ENCODE assay signal across 9 mouse cellular contexts in genomic region chr9:37402501-37402900, GRCm38 (mm10). TPM values are rescaled to one million over a fixed set of nuclear protein-coding genes. Genes with fewer than 3 reads are reported as not detected.
DNase-seq lines count a peak whose midpoint lies in the region; ATAC-seq lines count a peak whose summit lies in the region.
"Had no signal": no experiment of that assay in that cellular context is flagged by ENCODE, and none has a peak within 500 bp of the region (broad histone marks: within the 10 kb centered on the region; RNA-seq: fewer than 3 reads in every experiment).

No protein-coding gene starts in this region.

- peaks cover 12% of the 10 kb centered on the region for H3K27me3 ChIP-seq in heart, embryonic 12.5 days (replicated peaks)
- H3K27me3 ChIP-seq in liver, embryonic 11.5 days (replicated peaks; ENCODE audit: control insufficient read depth, insufficient read depth, low read length), result no peaks in the 10 kb centered on the region; the same call in 1 of the 2 replicates
- H3K27me3 ChIP-seq in liver, embryonic 12.5 days (replicated peaks), result peaks cover 7% of the 10 kb centered on the region; the same call in 1 of the 2 replicates
- H3K27me3 ChIP-seq in embryonic facial prominence, embryonic 12.5 days, result peaks cover 5% of the 10 kb centered on the region; the same call in 1 of the 2 replicates
- H3K27me3 ChIP-seq in limb, embryonic 15.5 days, result peaks cover 13% of the 10 kb centered on the region; the same call in 1 of the 2 replicates

- H3K27ac ChIP-seq in heart, embryonic 12.5 days (ENCODE audit: poor library complexity, severe bottlenecking), result no peak overlapping the region
- no peak overlapping the region for H3K27ac ChIP-seq in liver, embryonic 11.5 days (ENCODE audit: low read depth, low read length)
- no peak overlapping the region for H3K27ac ChIP-seq in liver, embryonic 12.5 days
- no peak overlapping the region for H3K27ac ChIP-seq in embryonic facial prominence, embryonic 12.5 days
- H3K27ac ChIP-seq in limb, embryonic 15.5 days, result no peak overlapping the region

- no peaks in the 10 kb centered on the region for H3K9me3 ChIP-seq in heart, embryonic 12.5 days (replicated peaks)
- H3K9me3 ChIP-seq in liver, embryonic 11.5 days (ENCODE audit: control insufficient read depth, low read length), result no peaks in the 10 kb centered on the region
- H3K9me3 ChIP-seq in liver, embryonic 12.5 days (replicated peaks), result no peaks in the 10 kb centered on the region
- H3K9me3 ChIP-seq in embryonic facial prominence, embryonic 12.5 days, result no peaks in the 10 kb centered on the region
- H3K9me3 ChIP-seq in limb, embryonic 15.5 days, result no peaks in the 10 kb centered on the region

- peaks cover 6% of the 10 kb centered on the region; the same call in 1 of the 2 replicates for H3K4me1 ChIP-seq in heart, embryonic 12.5 days (replicated peaks)
- H3K4me1 ChIP-seq in liver, embryonic 11.5 days (replicated peaks; ENCODE audit: control insufficient read depth, insufficient read depth, low read length), result no peaks in the 10 kb centered on the region
- H3K4me1 ChIP-seq in liver, embryonic 12.5 days, result no peaks in the 10 kb centered on the region
- H3K4me1 ChIP-seq in embryonic facial prominence, embryonic 12.5 days, result no peaks in the 10 kb centered on the region
- H3K4me1 ChIP-seq in limb, embryonic 15.5 days, result no peaks in the 10 kb centered on the region

- no peak overlapping the region for H3K4me3 ChIP-seq in heart, embryonic 12.5 days
- H3K4me3 ChIP-seq in liver, embryonic 11.5 days (ENCODE audit: low read depth, low read length), result peak overlapping the region; percentile 22
- H3K4me3 ChIP-seq in liver, embryonic 12.5 days, result no peak overlapping the region; the same call in 1 of the 2 replicates
- peak overlapping the region; percentile 13; the same call in 1 of the 2 replicates for H3K4me3 ChIP-seq in embryonic facial prominence, embryonic 12.5 days
- peak overlapping the region; percentile 9; the same call in 1 of the 2 replicates for H3K4me3 ChIP-seq in limb, embryonic 15.5 days

- intact Hi-C loops in heart, postnatal 25 days (cut with DNase I), result loop anchor here (5.0 kb wide), 1 partner anchor 35 kb away; the partner anchor contains the start of gene Hepacam

- no peak overlapping the region for H3K9ac ChIP-seq in heart, embryonic 12.5 days
- H3K9ac ChIP-seq in liver, embryonic 11.5 days (ENCODE audit: low read depth, low read length), result no peak overlapping the region
- no peak overlapping the region for H3K9ac ChIP-seq in liver, embryonic 12.5 days
- H3K9ac ChIP-seq in embryonic facial prominence, embryonic 12.5 days, result no peak overlapping the region
- no peak overlapping the region for H3K9ac ChIP-seq in limb, embryonic 15.5 days

- H3K4me2 ChIP-seq in heart, embryonic 12.5 days, result peak overlapping the region; percentile 13
- H3K4me2 ChIP-seq in liver, embryonic 11.5 days, result peak overlapping the region; percentile 6
- no peak overlapping the region for H3K4me2 ChIP-seq in liver, embryonic 12.5 days
- no peak overlapping the region for H3K4me2 ChIP-seq in embryonic facial prominence, embryonic 12.5 days (replicated peaks)
- H3K4me2 ChIP-seq in limb, embryonic 15.5 days, result no peak overlapping the region

- ATAC-seq in heart, embryonic 12.5 days (ENCODE audit: insufficient number of reproducible peaks, low FRiP score), result no peak
- ATAC-seq in liver, embryonic 11.5 days (replicated peaks; ENCODE audit: low FRiP score), result no peak
- ATAC-seq in liver, embryonic 12.5 days, result no peak
- no peak for ATAC-seq in embryonic facial prominence, embryonic 12.5 days (ENCODE audit: insufficient number of reproducible peaks, insufficient read depth, low FRiP score, low TSS enrichment)
- ATAC-seq in limb, embryonic 15.5 days (ENCODE audit: insufficient number of reproducible peaks, low FRiP score, low TSS enrichment, low read depth), result no peak

- no peaks in the 10 kb centered on the region for H3K36me3 ChIP-seq in heart, embryonic 12.5 days
- no peaks in the 10 kb centered on the region for H3K36me3 ChIP-seq in liver, embryonic 11.5 days (ENCODE audit: control insufficient read depth, insufficient read depth, low read length)
- no peaks in the 10 kb centered on the region for H3K36me3 ChIP-seq in liver, embryonic 12.5 days
- H3K36me3 ChIP-seq in embryonic facial prominence, embryonic 12.5 days, result no peaks in the 10 kb centered on the region
- H3K36me3 ChIP-seq in limb, embryonic 15.5 days, result no peaks in the 10 kb centered on the region

- no peak for DNase-seq in heart, postnatal 25 days (ENCODE audit: low spot score)
- DNase-seq in liver, embryonic 11.5 days (ENCODE audit: low spot score), result peak; percentile 29
- DNase-seq in testis, postnatal 14 days (ENCODE audit: low spot score), result no peak
- no peak for DNase-seq in left cerebral cortex, adult 9 months (ENCODE audit: low spot score in 2 of 2)

- 82% methylated on average over 7 of the region's 7 CpGs for WGBS in heart, embryonic 12.5 days
- WGBS in liver, embryonic 11.5 days, result 79% methylated on average over 7 of the region's 7 CpGs
- 71% methylated on average over 7 of the region's 7 CpGs for WGBS in liver, embryonic 12.5 days (ENCODE audit: insufficient replicate concordance)
- 93% methylated on average over 7 of the region's 7 CpGs for WGBS in embryonic facial prominence, embryonic 12.5 days
- 84% methylated on average over 7 of the region's 7 CpGs for WGBS in limb, embryonic 15.5 days

RNA-seq across cellular contexts. Expression of gene Robo4, which starts 0.8 kb away (rescaled TPM):
- 4.6 and 6.2 TPM in 2 replicates for polyA plus RNA-seq in heart, embryonic 12.5 days (2016; fragmentation: Nextera tagmentation; extraction: Ambion mirVana)
- total RNA-seq in heart, postnatal 25 days (2021), result 10 to 100 TPM; 29.7 to 30.1 TPM
- 7.6 and 8.5 TPM in 2 replicates for polyA plus RNA-seq in liver, embryonic 11.5 days (2014; fragmentation: Nextera tagmentation; extraction: Ambion mirVana)
- 4.4 and 5.1 TPM in 2 replicates for polyA plus RNA-seq in liver, embryonic 12.5 days (2016; fragmentation: Nextera tagmentation; extraction: Ambion mirVana)
- 7.7 and 8.9 TPM in 2 replicates for polyA plus RNA-seq in embryonic facial prominence, embryonic 12.5 days (2016; fragmentation: Nextera tagmentation; extraction: Ambion mirVana)
- 10.7 and 14.3 TPM in 2 replicates for polyA plus RNA-seq in limb, embryonic 15.5 days (2015; fragmentation: Nextera tagmentation; extraction: Ambion mirVana)
- total RNA-seq: monocyte, adult 5-6 weeks had no signal

RNA-seq across cellular contexts. Expression of gene Robo3, which starts 30.5 kb away (rescaled TPM):
- 0.10 and 0.20 TPM in 2 replicates for polyA plus RNA-seq in heart, embryonic 12.5 days (2016; fragmentation: Nextera tagmentation; extraction: Ambion mirVana)
- not detected for total RNA-seq in heart, postnatal 25 days (2021)
- polyA plus RNA-seq in liver, embryonic 11.5 days (2014; fragmentation: Nextera tagmentation; extraction: Ambion mirVana), result 0.18 and 0.32 TPM in 2 replicates
- polyA plus RNA-seq in liver, embryonic 12.5 days (2016; fragmentation: Nextera tagmentation; extraction: Ambion mirVana), result 0.25 and 0.26 TPM in 2 replicates
- 2.7 TPM in 2 replicates for polyA plus RNA-seq in embryonic facial prominence, embryonic 12.5 days (2016; fragmentation: Nextera tagmentation; extraction: Ambion mirVana)
- polyA plus RNA-seq in limb, embryonic 15.5 days (2015; fragmentation: Nextera tagmentation; extraction: Ambion mirVana), result 0.06 and 0.12 TPM in 2 replicates
- total RNA-seq: monocyte, adult 5-6 weeks had no signal

RNA-seq across cellular contexts. Expression of gene Hepacam, which starts 35.4 kb away (rescaled TPM):
- 0.06 TPM in 1 of 2 replicates, not detected in the other for polyA plus RNA-seq in heart, embryonic 12.5 days (2016; fragmentation: Nextera tagmentation; extraction: Ambion mirVana)
- total RNA-seq in heart, postnatal 25 days (2021), result not detected
- not detected in 2 replicates for polyA plus RNA-seq in liver, embryonic 11.5 days (2014; fragmentation: Nextera tagmentation; extraction: Ambion mirVana)
- 0.05 TPM in 1 of 2 replicates, not detected in the other for polyA plus RNA-seq in liver, embryonic 12.5 days (2016; fragmentation: Nextera tagmentation; extraction: Ambion mirVana)
- polyA plus RNA-seq in embryonic facial prominence, embryonic 12.5 days (2016; fragmentation: Nextera tagmentation; extraction: Ambion mirVana), result 0.10 TPM in 1 of 2 replicates, not detected in the other
- polyA plus RNA-seq in limb, embryonic 15.5 days (2015; fragmentation: Nextera tagmentation; extraction: Ambion mirVana), result 0.05 and 0.06 TPM in 2 replicates
- total RNA-seq: monocyte, adult 5-6 weeks had no signal

RNA-seq across cellular contexts. Expression of gene Ccdc15, which starts 54.3 kb away (rescaled TPM):
- polyA plus RNA-seq in heart, embryonic 12.5 days (2016; fragmentation: Nextera tagmentation; extraction: Ambion mirVana), result 5.4 and 5.6 TPM in 2 replicates
- total RNA-seq in heart, postnatal 25 days (2021), result 1 to 10 TPM; 1.3 to 1.5 TPM
- polyA plus RNA-seq in liver, embryonic 11.5 days (2014; fragmentation: Nextera tagmentation; extraction: Ambion mirVana), result 6.4 and 6.6 TPM in 2 replicates
- 5.6 and 6.9 TPM in 2 replicates for polyA plus RNA-seq in liver, embryonic 12.5 days (2016; fragmentation: Nextera tagmentation; extraction: Ambion mirVana)
- 8.3 and 8.4 TPM in 2 replicates for polyA plus RNA-seq in embryonic facial prominence, embryonic 12.5 days (2016; fragmentation: Nextera tagmentation; extraction: Ambion mirVana)
- polyA plus RNA-seq in limb, embryonic 15.5 days (2015; fragmentation: Nextera tagmentation; extraction: Ambion mirVana), result 7.0 and 7.3 TPM in 2 replicates

Comparison
In these comparisons a context has a peak if more than half of its experiments do, and no peak if none do; other contexts are left out.
1. H3K4me2 ChIP-seq: peak in heart, embryonic 12.5 days (single experiment) and liver, embryonic 11.5 days (single experiment); none in liver, embryonic 12.5 days (single experiment), embryonic facial prominence, embryonic 12.5 days (single experiment) and limb, embryonic 15.5 days (single experiment).
2. H3K4me3 ChIP-seq: peak in liver, embryonic 11.5 days (single experiment), embryonic facial prominence, embryonic 12.5 days (single experiment) and limb, embryonic 15.5 days (single experiment); none in heart, embryonic 12.5 days (single experiment) and liver, embryonic 12.5 days (single experiment).